Mouse (Mus musculus): Measurements from ENCODE around the gene Krtap31-2. TPM values are rescaled to one million over a fixed set of nuclear protein-coding genes. Genes with fewer than 3 reads are reported as not detected.

Krtap31-2 gene
- polyA plus RNA-seq, 1 experiment from 2014 or later = not detected

- Histone ChIP-seq H3K4me2 (no peak within 1 kb of the TSS), H3K9me3 (no peaks in the 10 kb centered on the region), H3K36me3 (no peaks in the 10 kb centered on the region), H3K27ac (replicated peaks) (no peak within 1 kb of the TSS), H3K4me1 (no peaks in the 10 kb centered on the region), H3K27me3 (replicated peaks) (peaks cover 35% of the 10 kb centered on the region), H3K9ac (no peak within 1 kb of the TSS), H3K4me3 (no peak within 1 kb of the TSS)
- WGBS = 71% methylated on average over 8 of the region's 8 CpGs
- no peak for ATAC-seq (ENCODE audit: extremely low read depth, insufficient number of reproducible peaks, low FRiP score, low TSS enrichment)
Measured at GRCm38 (mm10) chr11:99986180-99986647, 50.1 kb downstream of the Krtap31-2 start, which contains the start of gene Krtap16-1. Gene Krtap16-1 (minus strand): TSS chr11:99986597.

Other genes with a start within 250 kb of the Krtap31-2 start
- gene Gm14190, start 245.6 kb upstream of the Krtap31-2 start, polyA plus RNA-seq (2015; fragmentation: Nextera tagmentation; extraction: Ambion mirVana) = not detected in 2 replicates
- gene Gm14180, start 202.0 kb upstream of the Krtap31-2 start, polyA plus RNA-seq (2015; fragmentation: Nextera tagmentation; extraction: Ambion mirVana) = not detected in 2 replicates
- gene Gm11595, start 163.4 kb upstream of the Krtap31-2 start, polyA plus RNA-seq (2015; fragmentation: Nextera tagmentation; extraction: Ambion mirVana) = not detected in 2 replicates
- not detected in 2 replicates for gene Krtap4-8, start 155.6 kb upstream of the Krtap31-2 start, polyA plus RNA-seq (2015; fragmentation: Nextera tagmentation; extraction: Ambion mirVana)
- not detected in 2 replicates for gene Krtap4-9, start 151.1 kb upstream of the Krtap31-2 start, polyA plus RNA-seq (2015; fragmentation: Nextera tagmentation; extraction: Ambion mirVana)
- not detected in 2 replicates for gene Gm11596, start 142.8 kb upstream of the Krtap31-2 start, polyA plus RNA-seq (2015; fragmentation: Nextera tagmentation; extraction: Ambion mirVana)
- gene Gm11569, start 137.4 kb upstream of the Krtap31-2 start, polyA plus RNA-seq (2015; fragmentation: Nextera tagmentation; extraction: Ambion mirVana) = not detected in 2 replicates
- not detected in 2 replicates for gene Gm11554, start 131.8 kb upstream of the Krtap31-2 start, polyA plus RNA-seq (2015; fragmentation: Nextera tagmentation; extraction: Ambion mirVana)
- not detected in 2 replicates for gene Krtap4-13, start 126.4 kb upstream of the Krtap31-2 start, polyA plus RNA-seq (2015; fragmentation: Nextera tagmentation; extraction: Ambion mirVana)
- not detected in 2 replicates for gene Gm11564, start 120.6 kb upstream of the Krtap31-2 start, polyA plus RNA-seq (2015; fragmentation: Nextera tagmentation; extraction: Ambion mirVana)
- gene 2300003K06Rik, start 98.2 kb upstream of the Krtap31-2 start, polyA plus RNA-seq (2015; fragmentation: Nextera tagmentation; extraction: Ambion mirVana) = not detected in 2 replicates
- gene Krtap4-16, start 84.7 kb upstream of the Krtap31-2 start, polyA plus RNA-seq (2015; fragmentation: Nextera tagmentation; extraction: Ambion mirVana) = not detected in 2 replicates
- gene Gm11568, start 78.4 kb upstream of the Krtap31-2 start, polyA plus RNA-seq (2015; fragmentation: Nextera tagmentation; extraction: Ambion mirVana) = not detected in 2 replicates
- gene Gm11559, start 71.8 kb upstream of the Krtap31-2 start, polyA plus RNA-seq (2015; fragmentation: Nextera tagmentation; extraction: Ambion mirVana) = not detected in 2 replicates
- gene Krtap9-1, start 62.9 kb upstream of the Krtap31-2 start, polyA plus RNA-seq (2015; fragmentation: Nextera tagmentation; extraction: Ambion mirVana) = not detected in 2 replicates
- gene Gm11567, start 57.1 kb upstream of the Krtap31-2 start, polyA plus RNA-seq (2015; fragmentation: Nextera tagmentation; extraction: Ambion mirVana) = not detected in 2 replicates
- gene Krtap31-1, start 28.4 kb upstream of the Krtap31-2 start, polyA plus RNA-seq (2015; fragmentation: Nextera tagmentation; extraction: Ambion mirVana) = not detected in 2 replicates
- not detected in 2 replicates for gene Gm11565, start 21.5 kb upstream of the Krtap31-2 start, polyA plus RNA-seq (2015; fragmentation: Nextera tagmentation; extraction: Ambion mirVana)
- gene Krtap9-5, start 12.2 kb downstream of the Krtap31-2 start, polyA plus RNA-seq (2015; fragmentation: Nextera tagmentation; extraction: Ambion mirVana) = not detected in 2 replicates
- not detected in 2 replicates for gene Krtap29-1, start 42.8 kb downstream of the Krtap31-2 start, polyA plus RNA-seq (2015; fragmentation: Nextera tagmentation; extraction: Ambion mirVana)
- not detected in 2 replicates for gene Krtap16-1, start 50.3 kb downstream of the Krtap31-2 start, polyA plus RNA-seq (2015; fragmentation: Nextera tagmentation; extraction: Ambion mirVana)
- not detected in 2 replicates for gene Krtap17-1, start 57.7 kb downstream of the Krtap31-2 start, polyA plus RNA-seq (2015; fragmentation: Nextera tagmentation; extraction: Ambion mirVana)
- not detected in 2 replicates for gene Krt33a, start 79.9 kb downstream of the Krtap31-2 start, polyA plus RNA-seq (2015; fragmentation: Nextera tagmentation; extraction: Ambion mirVana)
- not detected in 2 replicates for gene Krt33b, start 93.6 kb downstream of the Krtap31-2 start, polyA plus RNA-seq (2015; fragmentation: Nextera tagmentation; extraction: Ambion mirVana)
- not detected in 2 replicates for gene Krt34, start 105.3 kb downstream of the Krtap31-2 start, polyA plus RNA-seq (2015; fragmentation: Nextera tagmentation; extraction: Ambion mirVana)
- not detected in 2 replicates for gene Krt31, start 114.3 kb downstream of the Krtap31-2 start, polyA plus RNA-seq (2015; fragmentation: Nextera tagmentation; extraction: Ambion mirVana)
- gene Krt32, start 151.9 kb downstream of the Krtap31-2 start, polyA plus RNA-seq (2015; fragmentation: Nextera tagmentation; extraction: Ambion mirVana) = not detected in 2 replicates
- not detected in 2 replicates for gene Krt35, start 159.9 kb downstream of the Krtap31-2 start, polyA plus RNA-seq (2015; fragmentation: Nextera tagmentation; extraction: Ambion mirVana)
- gene Krt36, start 169.3 kb downstream of the Krtap31-2 start, polyA plus RNA-seq (2015; fragmentation: Nextera tagmentation; extraction: Ambion mirVana) = not detected in 2 replicates
- not detected in 2 replicates for gene Krt13, start 185.3 kb downstream of the Krtap31-2 start, polyA plus RNA-seq (2015; fragmentation: Nextera tagmentation; extraction: Ambion mirVana)
- gene Krt15, start 199.6 kb downstream of the Krtap31-2 start, polyA plus RNA-seq (2015; fragmentation: Nextera tagmentation; extraction: Ambion mirVana) = 1.2 and 1.5 TPM in 2 replicates
- gene Krt19, start 212.4 kb downstream of the Krtap31-2 start, polyA plus RNA-seq (2015; fragmentation: Nextera tagmentation; extraction: Ambion mirVana) = 72.6 and 74.0 TPM in 2 replicates